Mouse (Mus musculus) testis, postnatal 14 days (tissue): ENCODE measurements around the gene Tctn1.

Source experiments
- DNase-seq: peaks from one replicate; pipeline ENCODE4 v3.0.0; 2021; ENCODE audit warnings: low spot score

Gene Tctn1

GRCm38 (mm10) chr5:122263933-122264905 is at the start of gene Tctn1:
Gene Tctn1 (minus strand): TSS chr5:122264460.
- peak; percentile 93 for DNase-seq

GRCm38 (mm10) chr5:122312942-122313684 is 48.9 kb upstream of the Tctn1 start:
- no peak for DNase-seq

GRCm38 (mm10) chr5:122312346-122312745 is 48.1 kb upstream of the Tctn1 start:
- DNase-seq = no peak

GRCm38 (mm10) chr5:122311692-122312091 is 47.4 kb upstream of the Tctn1 start:
- DNase-seq = no peak

- no peak for DNase-seq
These were observed 46.4 kb upstream of the Tctn1 start for GRCm38 (mm10) chr5:122310699-122311098.

- no peak for DNase-seq
These were observed 42.3 kb upstream of the Tctn1 start for GRCm38 (mm10) chr5:122306536-122306935.

GRCm38 (mm10) chr5:122305472-122305871 is 41.2 kb upstream of the Tctn1 start:
- no peak for DNase-seq

- DNase-seq = no peak
These were observed 40.3 kb upstream of the Tctn1 start for GRCm38 (mm10) chr5:122304541-122304940.

GRCm38 (mm10) chr5:122303937-122304336 is 39.7 kb upstream of the Tctn1 start:
- no peak for DNase-seq

GRCm38 (mm10) chr5:122302810-122303745 is 38.8 kb upstream of the Tctn1 start:
- DNase-seq = no peak

- DNase-seq = no peak
These were observed 35.8 kb upstream of the Tctn1 start for GRCm38 (mm10) chr5:122300071-122300518.

- no peak for DNase-seq
These were observed 31.1 kb upstream of the Tctn1 start for GRCm38 (mm10) chr5:122295113-122295935.

- no peak for DNase-seq
These were observed 30.0 kb upstream of the Tctn1 start for GRCm38 (mm10) chr5:122294219-122294735.

GRCm38 (mm10) chr5:122293131-122293530 is 28.9 kb upstream of the Tctn1 start:
- DNase-seq = no peak

- no peak for DNase-seq
These were observed 27.5 kb upstream of the Tctn1 start for GRCm38 (mm10) chr5:122291553-122292339.

GRCm38 (mm10) chr5:122291149-122291548 is 26.9 kb upstream of the Tctn1 start:
- DNase-seq = no peak

GRCm38 (mm10) chr5:122288147-122288811 is 24.0 kb upstream of the Tctn1 start:
- no peak for DNase-seq

GRCm38 (mm10) chr5:122287026-122287425 is 22.8 kb upstream of the Tctn1 start:
- no peak for DNase-seq

GRCm38 (mm10) chr5:122286191-122286590 is 21.9 kb upstream of the Tctn1 start:
- DNase-seq = no peak
